Mouse (Mus musculus) liver, embryonic 12.5 days (tissue): Measurements from ENCODE around the gene Tmeff1. TPM values are rescaled to one million over a fixed set of nuclear protein-coding genes. Genes with fewer than 3 reads are reported as not detected.

Source experiments
- ATAC-seq: fragments of 200-750 bp; cut with Nextera tagmentation; 2 replicates; pipeline ENCODE4 v1.8.0; 2017; ENCODE audit warnings: moderate number of reproducible peaks, mild to moderate bottlenecking, moderate library complexity
- H3K27ac ChIP-seq: fragments of 300-500 bp; sonication (generic); 2 replicates; pipeline ENCODE4 v1.5.1; 2016; ENCODE audit warnings: mild to moderate bottlenecking
- H3K27me3 ChIP-seq: fragments of 300-500 bp; sonication (generic); replicated peaks from 2 replicates; pipeline ENCODE4 v1.6.1; 2016; ENCODE audit warnings: mild to moderate bottlenecking, moderate library complexity
- H3K36me3 ChIP-seq: fragments of 300-500 bp; sonication (generic); 2 replicates; pipeline ENCODE4 v1.6.1; 2016; ENCODE audit warnings: mild to moderate bottlenecking, moderate library complexity
- H3K4me1 ChIP-seq: fragments of 300-500 bp; sonication (generic); 2 replicates; pipeline ENCODE4 v1.6.1; 2016
- H3K4me2 ChIP-seq: fragments of 300-500 bp; sonication (generic); 2 replicates; pipeline ENCODE4 v1.6.1; 2016; ENCODE audit warnings: mild to moderate bottlenecking, moderate library complexity
- H3K4me3 ChIP-seq: fragments of 300-500 bp; sonication (generic); 2 replicates; pipeline ENCODE4 v1.5.1; 2016; ENCODE audit warnings: mild to moderate bottlenecking, moderate library complexity
- H3K9ac ChIP-seq: fragments of 300-500 bp; sonication (generic); 2 replicates; pipeline ENCODE4 v1.6.1; 2016; ENCODE audit warnings: mild to moderate bottlenecking, moderate library complexity
- H3K9me3 ChIP-seq: fragments of 300-500 bp; sonication (generic); replicated peaks from 2 replicates; pipeline ENCODE4 v1.6.1; 2016; ENCODE audit warnings: mild to moderate bottlenecking, moderate library complexity
- WGBS: fragments of 180-500 bp; shearing (Covaris S2); methylation state at CpG from one replicate; pipeline ENCODE4 v1.1.7; 2016; ENCODE audit not compliant: insufficient replicate concordance; 5-methylcytosine and 5-hydroxymethylcytosine counted together
- polyA plus RNA-seq: library from polyadenylated mRNA; unstranded; fragments of >200 nt; fragmentation: Nextera tagmentation; extraction: Ambion mirVana; gene quantifications from 2 replicates; pipeline ENCODE4 v1.2.1, GENCODE M21; 2016

Gene Tmeff1
- polyA plus RNA-seq, 1 experiment from 2014 or later: 10.5 TPM

GRCm38 (mm10) chr4:48545966-48546365 is 39.0 kb upstream of the Tmeff1 start:
- WGBS: 27% methylated on average over 12 of the region's 12 CpGs

GRCm38 (mm10) chr4:48546568-48547496 is 38.1 kb upstream of the Tmeff1 start:
- H3K27me3 ChIP-seq: peaks cover 11% of the 10 kb centered on the region
- no peak overlapping the region for H3K4me2 ChIP-seq
- no peak overlapping the region for H3K9ac ChIP-seq
- H3K9me3 ChIP-seq: no peaks in the 10 kb centered on the region
- no peak overlapping the region for H3K27ac ChIP-seq
- H3K36me3 ChIP-seq: no peaks in the 10 kb centered on the region
- no peak overlapping the region for H3K4me3 ChIP-seq
- 68% methylated on average over 9 of the region's 9 CpGs for WGBS
- peaks cover 29% of the 10 kb centered on the region; the same call in 1 of the 2 replicates for H3K4me1 ChIP-seq
- ATAC-seq: no peak

More at GRCm38 (mm10) chr4:48545966-48546365, 39.0 kb upstream of the Tmeff1 start:
- Histone ChIP-seq H3K4me2 (no peak overlapping the region), H3K9me3 (no peaks in the 10 kb centered on the region), H3K4me3 (no peak overlapping the region), H3K27me3 (peaks cover 20% of the 10 kb centered on the region), H3K9ac (no peak overlapping the region), H3K36me3 (no peaks in the 10 kb centered on the region), H3K4me1 (peaks cover 35% of the 10 kb centered on the region; the same call in 1 of the 2 replicates), H3K27ac (no peak overlapping the region)
- no peak for ATAC-seq

- ATAC-seq: no peak
- Histone ChIP-seq H3K4me1 (peaks cover 22% of the 10 kb centered on the region; the same call in 1 of the 2 replicates), H3K4me2 (no peak overlapping the region), H3K9me3 (no peaks in the 10 kb centered on the region), H3K9ac (no peak overlapping the region), H3K4me3 (no peak overlapping the region), H3K27me3 (no peaks in the 10 kb centered on the region), H3K36me3 (peaks cover 4% of the 10 kb centered on the region; the same call in 1 of the 2 replicates), H3K27ac (no peak overlapping the region)
- 44% methylated on average over 6 of the region's 6 CpGs for WGBS
Observed at GRCm38 (mm10) chr4:48548393-48549045, 36.5 kb upstream of the Tmeff1 start.

GRCm38 (mm10) chr4:48549661-48550060 is 35.3 kb upstream of the Tmeff1 start:
- 73% methylated on average over 5 of the region's 5 CpGs for WGBS
- Histone ChIP-seq H3K4me1 (peaks cover 22% of the 10 kb centered on the region; the same call in 1 of the 2 replicates), H3K27me3 (no peaks in the 10 kb centered on the region), H3K9me3 (no peaks in the 10 kb centered on the region), H3K36me3 (peaks cover 4% of the 10 kb centered on the region; the same call in 1 of the 2 replicates), H3K4me3 (no peak overlapping the region), H3K4me2 (no peak overlapping the region), H3K9ac (no peak overlapping the region), H3K27ac (no peak overlapping the region)
- no peak for ATAC-seq

GRCm38 (mm10) chr4:48552486-48553064 is 32.4 kb upstream of the Tmeff1 start:
- Histone ChIP-seq H3K27ac (no peak overlapping the region), H3K9me3 (no peaks in the 10 kb centered on the region), H3K9ac (no peak overlapping the region), H3K4me3 (no peak overlapping the region), H3K4me1 (0 out of 2 replicates have a peak, but pooled peaks cover 8% of the 10 kb centered on the region), H3K27me3 (no peaks in the 10 kb centered on the region), H3K4me2 (no peak overlapping the region), H3K36me3 (peaks cover 4% of the 10 kb centered on the region; the same call in 1 of the 2 replicates)
- no peak for ATAC-seq
- WGBS: 85% methylated on average over 27 of the region's 27 CpGs

- Histone ChIP-seq H3K27ac (no peak overlapping the region), H3K4me3 (no peak overlapping the region), H3K27me3 (no peaks in the 10 kb centered on the region), H3K4me2 (no peak overlapping the region), H3K36me3 (peaks cover 7% of the 10 kb centered on the region; the same call in 1 of the 2 replicates), H3K4me1 (no peaks in the 10 kb centered on the region), H3K9ac (no peak overlapping the region), H3K9me3 (no peaks in the 10 kb centered on the region)
- no peak for ATAC-seq
- 68% methylated on average over 7 of the region's 7 CpGs for WGBS
Observed at GRCm38 (mm10) chr4:48554132-48554531, 30.8 kb upstream of the Tmeff1 start.

- WGBS: 8% methylated on average over 3 of the region's 3 CpGs
- Histone ChIP-seq H3K9ac (no peak overlapping the region), H3K27me3 (no peaks in the 10 kb centered on the region), H3K27ac (no peak overlapping the region), H3K4me2 (no peak overlapping the region), H3K4me3 (no peak overlapping the region), H3K9me3 (no peaks in the 10 kb centered on the region), H3K36me3 (peaks cover 7% of the 10 kb centered on the region; the same call in 1 of the 2 replicates), H3K4me1 (no peaks in the 10 kb centered on the region)
- ATAC-seq: no peak
Observed at GRCm38 (mm10) chr4:48555729-48556128, 29.2 kb upstream of the Tmeff1 start.

GRCm38 (mm10) chr4:48559652-48560051 is 25.3 kb upstream of the Tmeff1 start:
- no peak overlapping the region for H3K4me2 ChIP-seq
- H3K9me3 ChIP-seq: no peaks in the 10 kb centered on the region
- no peak overlapping the region for H3K9ac ChIP-seq
- no peaks in the 10 kb centered on the region for H3K27me3 ChIP-seq
- 85% methylated on average over 14 of the region's 14 CpGs for WGBS
- H3K4me1 ChIP-seq: no peaks in the 10 kb centered on the region
- 0 out of 2 replicates have a peak, but pooled peaks cover 3% of the 10 kb centered on the region for H3K36me3 ChIP-seq
- no peak overlapping the region for H3K4me3 ChIP-seq
- no peak for ATAC-seq
- no peak overlapping the region for H3K27ac ChIP-seq

- H3K9me3 ChIP-seq: no peaks in the 10 kb centered on the region
- H3K36me3 ChIP-seq: 0 out of 2 replicates have a peak, but pooled peaks cover 3% of the 10 kb centered on the region
- 84% methylated on average over 8 of the region's 8 CpGs for WGBS
- ATAC-seq: no peak
- no peak overlapping the region for H3K4me3 ChIP-seq
- H3K4me2 ChIP-seq: no peak overlapping the region
- H3K4me1 ChIP-seq: no peaks in the 10 kb centered on the region
- H3K27ac ChIP-seq: no peak overlapping the region
- no peak overlapping the region for H3K9ac ChIP-seq
- H3K27me3 ChIP-seq: no peaks in the 10 kb centered on the region
Observed at GRCm38 (mm10) chr4:48561824-48562223, 23.1 kb upstream of the Tmeff1 start.

- H3K4me3 ChIP-seq: no peak overlapping the region
- H3K27ac ChIP-seq: no peak overlapping the region
- H3K4me1 ChIP-seq: no peaks in the 10 kb centered on the region
- no peak overlapping the region for H3K9ac ChIP-seq
- H3K36me3 ChIP-seq: no peaks in the 10 kb centered on the region
- H3K27me3 ChIP-seq: no peaks in the 10 kb centered on the region
- ATAC-seq: no peak
- H3K9me3 ChIP-seq: no peaks in the 10 kb centered on the region
- H3K4me2 ChIP-seq: no peak overlapping the region
Observed at GRCm38 (mm10) chr4:48564962-48565361, 20.0 kb upstream of the Tmeff1 start.

- H3K9ac ChIP-seq: no peak overlapping the region
Observed at GRCm38 (mm10) chr4:48576361-48576760, 8.6 kb upstream of the Tmeff1 start.

GRCm38 (mm10) chr4:48577831-48578230 is 7.1 kb upstream of the Tmeff1 start:
- Histone ChIP-seq H3K4me1 (no peaks in the 10 kb centered on the region), H3K4me2 (no peak overlapping the region), H3K4me3 (no peak overlapping the region), H3K27me3 (peaks cover 7% of the 10 kb centered on the region; the same call in 1 of the 2 replicates), H3K27ac (no peak overlapping the region), H3K9ac (no peak overlapping the region), H3K36me3 (no peaks in the 10 kb centered on the region), H3K9me3 (no peaks in the 10 kb centered on the region)
- ATAC-seq: no peak
- WGBS: 61% methylated on average over 1 of the region's 1 CpGs

More at GRCm38 (mm10) chr4:48576361-48576760, 8.6 kb upstream of the Tmeff1 start:
- H3K4me3 ChIP-seq: no peak overlapping the region
- H3K27ac ChIP-seq: no peak overlapping the region
- WGBS: 74% methylated on average over 7 of the region's 7 CpGs
- peaks cover 7% of the 10 kb centered on the region; the same call in 1 of the 2 replicates for H3K27me3 ChIP-seq
- no peaks in the 10 kb centered on the region for H3K36me3 ChIP-seq
- H3K4me1 ChIP-seq: no peaks in the 10 kb centered on the region
- H3K4me2 ChIP-seq: no peak overlapping the region
- ATAC-seq: no peak
- no peaks in the 10 kb centered on the region for H3K9me3 ChIP-seq
